Mouse (Mus musculus): Measurements from ENCODE around the gene Rnf168. TPM values are rescaled to one million over a fixed set of nuclear protein-coding genes. Genes with fewer than 3 reads are reported as not detected.
A peak's percentile ranks its signal among the peaks of the same experiment; 100 is the strongest.
"Not testable (repeated sequence)": the region's sequence is repeated elsewhere in the genome, so short reads cannot be mapped to it uniquely, and the experiment has no call there.

The Rnf168 gene
- polyA plus RNA-seq, 1 experiment, result 0.71 TPM

- no peaks in the 10 kb centered on the region for H3K36me3 ChIP-seq (ENCODE audit: control insufficient read depth)
- peaks cover 6% of the 10 kb centered on the region for H3K27me3 ChIP-seq (ENCODE audit: control insufficient read depth)
- H3K9me3 ChIP-seq (ENCODE audit: control insufficient read depth, low read length), result no peaks in the 10 kb centered on the region
- TF ChIP-seq GATA1 (IDR thresholded peaks at IDR 0.05; ENCODE audit: low read length), result no peak
- peaks cover 5% of the 10 kb centered on the region for H3K4me1 ChIP-seq (ENCODE audit: control insufficient read depth)
- H3K4me3 ChIP-seq (replicated peaks), result no peak within 1 kb of the TSS
Observed at GRCm38 (mm10) chr16:32271291-32271690, 6.0 kb upstream of the Rnf168 start, which contains the start of gene Smco1. Gene Smco1 (plus strand): TSS chr16:32271468.

DNA sequence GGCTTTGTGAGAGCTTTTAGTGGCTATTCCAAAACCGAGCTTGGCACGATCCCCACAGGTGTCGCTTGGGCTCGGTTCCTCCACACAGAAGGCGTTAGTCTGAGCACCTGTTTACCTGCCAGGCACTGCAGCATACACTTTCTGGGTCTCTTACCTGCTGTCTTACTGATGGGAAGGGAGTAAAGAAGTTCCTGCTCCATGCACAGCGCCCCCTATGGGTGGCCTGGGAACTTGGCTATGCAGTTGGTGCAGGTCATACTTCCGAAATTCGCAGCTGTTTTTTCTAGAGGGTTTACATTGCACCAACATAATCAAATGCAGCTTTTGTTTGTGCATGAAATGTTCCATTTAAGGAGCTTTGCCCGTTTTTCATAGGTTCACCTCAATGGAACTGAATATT lies 3.9 kb upstream of the Rnf168 start:
- TF ChIP-seq TAL1 (IDR thresholded peaks at IDR 0.05; ENCODE audit: low read length), result no peak
- no peak for TF ChIP-seq GATA1 (IDR thresholded peaks at IDR 0.05; ENCODE audit: low read length)
- Histone ChIP-seq H3K36me3 (ENCODE audit: control insufficient read depth) (no peaks in the 10 kb centered on the region; the same call in 1 of the 2 replicates), H3K4me3 (replicated peaks) (no peak overlapping the region), H3K27me3 (ENCODE audit: control insufficient read depth) (peaks cover 3% of the 10 kb centered on the region; the same call in 1 of the 2 replicates), H3K4me1 (ENCODE audit: control insufficient read depth) (peaks cover 16% of the 10 kb centered on the region), H3K9me3 (ENCODE audit: control insufficient read depth, low read length) (no peaks in the 10 kb centered on the region)

DNA sequence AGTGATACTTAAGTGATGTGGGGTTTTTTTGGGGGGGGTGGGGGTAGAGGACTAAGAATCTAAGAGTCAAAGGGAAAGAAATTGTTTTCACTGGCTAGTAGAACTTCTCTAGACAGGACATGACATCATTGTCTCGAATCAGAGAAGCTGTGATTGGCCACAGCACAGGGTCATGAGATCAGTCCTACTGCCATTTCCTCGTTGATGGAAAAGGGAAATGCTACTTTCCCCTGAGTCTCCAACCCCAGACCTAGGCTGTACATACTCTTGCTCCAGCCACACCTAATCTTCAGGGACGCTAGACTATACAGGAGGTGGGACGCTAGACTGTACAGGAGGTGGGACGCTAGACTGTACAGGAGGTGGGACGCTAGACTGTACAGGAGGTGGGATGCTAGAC lies 2.2 kb upstream of the Rnf168 start:
- Histone ChIP-seq H3K27me3 (ENCODE audit: control insufficient read depth) (peaks cover 3% of the 10 kb centered on the region; the same call in 1 of the 2 replicates), H3K9me3 (ENCODE audit: control insufficient read depth, low read length) (peaks cover 3% of the 10 kb centered on the region), H3K4me3 (replicated peaks) (no peak overlapping the region), H3K36me3 (ENCODE audit: control insufficient read depth) (peaks cover 14% of the 10 kb centered on the region), H3K4me1 (ENCODE audit: control insufficient read depth) (peaks cover 33% of the 10 kb centered on the region)
- TF ChIP-seq TAL1 (IDR thresholded peaks at IDR 0.05; ENCODE audit: low read length) (no peak), GATA1 (IDR thresholded peaks at IDR 0.05; ENCODE audit: low read length) (no peak)

GRCm38 (mm10) chr16:32275830-32276229 lies 1.4 kb upstream of the Rnf168 start:
- Histone ChIP-seq H3K9me3 (ENCODE audit: control insufficient read depth, low read length) (peaks cover 7% of the 10 kb centered on the region), H3K4me1 (ENCODE audit: control insufficient read depth) (peaks cover 38% of the 10 kb centered on the region), H3K27me3 (ENCODE audit: control insufficient read depth) (peaks cover 3% of the 10 kb centered on the region; the same call in 1 of the 2 replicates), H3K4me3 (replicated peaks) (no peak overlapping the region), H3K36me3 (ENCODE audit: control insufficient read depth) (peaks cover 21% of the 10 kb centered on the region)
- no peak for TF ChIP-seq GATA1 (IDR thresholded peaks at IDR 0.05; ENCODE audit: low read length)
- no peak for TF ChIP-seq TAL1 (IDR thresholded peaks at IDR 0.05; ENCODE audit: low read length)

- no peak for TF ChIP-seq TAL1 (IDR thresholded peaks at IDR 0.05; ENCODE audit: low read length)
- no peak for TF ChIP-seq GATA1 (IDR thresholded peaks at IDR 0.05; ENCODE audit: low read length)
- Histone ChIP-seq H3K4me3 (replicated peaks) (peak overlapping the region; percentile 98), H3K36me3 (ENCODE audit: control insufficient read depth) (peaks cover 45% of the 10 kb centered on the region), H3K27me3 (ENCODE audit: control insufficient read depth) (no peaks in the 10 kb centered on the region), H3K9me3 (ENCODE audit: control insufficient read depth, low read length) (peaks cover 7% of the 10 kb centered on the region), H3K4me1 (ENCODE audit: control insufficient read depth) (peaks cover 55% of the 10 kb centered on the region)
Observed at GRCm38 (mm10) chr16:32278396-32278795, 1.1 kb downstream of the Rnf168 start.

GRCm38 (mm10) chr16:32280211-32280610 lies 3.0 kb downstream of the Rnf168 start:
- Histone ChIP-seq H3K9me3 (ENCODE audit: control insufficient read depth, low read length) (peaks cover 7% of the 10 kb centered on the region), H3K27me3 (ENCODE audit: control insufficient read depth) (no peaks in the 10 kb centered on the region), H3K4me1 (ENCODE audit: control insufficient read depth) (peaks cover 66% of the 10 kb centered on the region), H3K4me3 (replicated peaks) (peak overlapping the region; percentile 98), H3K36me3 (ENCODE audit: control insufficient read depth) (peaks cover 63% of the 10 kb centered on the region)
- TF ChIP-seq GATA1 (IDR thresholded peaks at IDR 0.05; ENCODE audit: low read length) (no peak), TAL1 (IDR thresholded peaks at IDR 0.05; ENCODE audit: low read length) (no peak)

- Histone ChIP-seq H3K4me1 (ENCODE audit: control insufficient read depth) (peaks cover 51% of the 10 kb centered on the region), H3K27me3 (ENCODE audit: control insufficient read depth) (no peaks in the 10 kb centered on the region), H3K36me3 (ENCODE audit: control insufficient read depth) (peaks cover 87% of the 10 kb centered on the region), H3K9me3 (ENCODE audit: control insufficient read depth, low read length) (peaks cover 7% of the 10 kb centered on the region), H3K4me3 (replicated peaks) (no peak overlapping the region)
- TF ChIP-seq GATA1 (IDR thresholded peaks at IDR 0.05; ENCODE audit: low read length), result no peak
- no peak for TF ChIP-seq TAL1 (IDR thresholded peaks at IDR 0.05; ENCODE audit: low read length)
Observed at GRCm38 (mm10) chr16:32282608-32283007, 5.3 kb downstream of the Rnf168 start.

GRCm38 (mm10) chr16:32291821-32292220 lies 14.6 kb downstream of the Rnf168 start:
- no peaks in the 10 kb centered on the region for H3K27me3 ChIP-seq (ENCODE audit: control insufficient read depth)
- TF ChIP-seq TAL1 (IDR thresholded peaks at IDR 0.05; ENCODE audit: low read length) (no peak), GATA1 (IDR thresholded peaks at IDR 0.05; ENCODE audit: low read length) (no peak)
- H3K36me3 ChIP-seq (ENCODE audit: control insufficient read depth), result peaks cover 63% of the 10 kb centered on the region
- no peaks in the 10 kb centered on the region for H3K4me1 ChIP-seq (ENCODE audit: control insufficient read depth)
- H3K9me3 ChIP-seq (ENCODE audit: control insufficient read depth, low read length), result peaks cover 4% of the 10 kb centered on the region; the same call in 1 of the 2 replicates
- H3K4me3 ChIP-seq (replicated peaks), result no peak overlapping the region

- peaks cover 76% of the 10 kb centered on the region for H3K36me3 ChIP-seq (ENCODE audit: control insufficient read depth)
- not testable (repeated sequence) for H3K4me1 ChIP-seq (ENCODE audit: control insufficient read depth); H3K27me3 ChIP-seq (ENCODE audit: control insufficient read depth); H3K9me3 ChIP-seq (ENCODE audit: control insufficient read depth, low read length); H3K4me3 ChIP-seq (replicated peaks)
Observed at GRCm38 (mm10) chr16:32299617-32300016, 22.4 kb downstream of the Rnf168 start.

DNA sequence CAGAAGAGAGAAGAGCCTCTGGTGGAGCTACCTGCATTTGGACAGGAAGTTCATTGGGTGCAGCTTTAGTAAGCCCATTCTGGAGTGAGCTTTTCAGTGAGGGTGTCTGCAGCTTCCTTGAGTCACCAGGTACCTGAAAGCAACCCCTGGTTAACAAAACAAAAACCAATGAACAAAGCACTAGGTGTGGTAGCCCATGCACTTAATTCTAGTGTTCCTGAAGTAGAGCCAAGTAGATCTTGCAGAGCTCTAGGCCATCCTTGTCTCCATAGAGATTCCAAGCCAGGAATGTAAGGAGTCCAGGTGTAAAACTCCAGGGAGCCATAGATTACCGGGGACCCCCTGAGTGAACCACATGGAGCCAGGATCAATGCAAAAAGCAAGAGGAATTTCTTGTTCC lies 25.8 kb downstream of the Rnf168 start:
- H3K27me3 ChIP-seq (ENCODE audit: control insufficient read depth), result no peaks in the 10 kb centered on the region
- peaks cover 51% of the 10 kb centered on the region for H3K36me3 ChIP-seq (ENCODE audit: control insufficient read depth)
- no peak overlapping the region for H3K4me3 ChIP-seq (replicated peaks)
- peaks cover 5% of the 10 kb centered on the region for H3K4me1 ChIP-seq (ENCODE audit: control insufficient read depth)
- no peaks in the 10 kb centered on the region for H3K9me3 ChIP-seq (ENCODE audit: control insufficient read depth, low read length)
- TF ChIP-seq TAL1 (IDR thresholded peaks at IDR 0.05; ENCODE audit: low read length) (no peak), GATA1 (IDR thresholded peaks at IDR 0.05; ENCODE audit: low read length) (no peak)

All from erythroblast, embryonic 14.5 days (primary cell).